Mouse (Mus musculus) lung, adult 2 months (tissue): ENCODE data around the gene Espnl.

Experiments
- CTCF ChIP-seq: fragments of 200-500 bp; IDR thresholded peaks from 2 replicates; pipeline ENCODE4 v1.5.1; 2011; ENCODE audit warnings: mild to moderate bottlenecking, low read length, control low read depth; ENCODE audit not compliant: insufficient read depth
- POLR2A ChIP-seq: fragments of 200-500 bp; IDR thresholded peaks from 2 replicates; pipeline ENCODE4 v1.6.1; 2011; ENCODE audit warnings: low read depth, mild to moderate bottlenecking, control low read depth, low read length, borderline replicate concordance; ENCODE audit errors: extremely low read depth

GRCm38 (mm10) chr1:91282582-91282981, 39.3 kb upstream of the Espnl start:
- TF ChIP-seq POLR2A (no peak), CTCF (no peak)
